9 mouse cellular contexts compared by ENCODE assay signal in the genomic region with DNA sequence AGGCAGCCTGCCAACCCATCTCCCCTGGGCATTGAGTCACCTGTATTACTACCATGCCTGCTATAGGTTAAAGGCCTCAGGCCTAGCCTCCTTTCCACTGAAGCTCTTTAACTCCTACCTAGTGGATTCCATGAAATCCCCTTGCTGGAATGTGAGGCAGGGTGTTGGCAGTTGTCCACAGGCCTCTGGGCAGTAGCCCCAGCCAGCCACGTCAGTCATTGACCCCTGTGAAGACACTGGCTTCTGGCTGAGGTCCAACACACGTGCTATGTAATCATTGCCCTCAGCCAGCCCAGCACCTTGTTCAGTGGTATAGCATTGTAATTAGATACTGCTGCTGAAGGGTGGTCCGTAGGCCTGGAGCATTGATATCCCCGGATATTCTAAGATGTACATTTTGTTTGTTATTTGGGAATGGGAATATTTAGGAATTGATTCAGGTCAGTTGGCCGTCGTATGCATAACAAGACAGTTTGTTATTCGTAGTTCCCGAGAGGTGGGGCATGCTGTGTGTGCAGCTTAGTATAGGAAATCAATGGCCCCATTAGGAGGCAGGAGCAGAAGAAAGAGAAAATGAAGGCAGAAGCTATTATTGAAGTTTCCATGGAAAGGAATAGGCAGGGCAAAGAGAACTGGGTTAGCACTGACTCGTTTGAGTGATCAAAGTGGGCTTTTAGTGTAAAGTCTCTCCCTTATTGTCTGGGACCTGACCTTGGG.
DNase-seq lines count a peak whose midpoint lies in the region; ATAC-seq and TF ChIP-seq lines count a peak whose summit lies in the region.
"Had no signal": no experiment of that assay in that cellular context is flagged by ENCODE, and none has a peak within 500 bp of the region (broad histone marks: within the 10 kb centered on the region; RNA-seq: fewer than 3 reads in every experiment).

No protein-coding gene starts in this region.

- no peak overlapping the region for H3K4me3 ChIP-seq in embryonic fibroblast, embryonic 13.5 days (ENCODE audit: insufficient read depth, low read length)
- no peak overlapping the region for H3K4me3 ChIP-seq in intestine, embryonic 16.5 days (ENCODE audit: low read length)
- no peak overlapping the region for H3K4me3 ChIP-seq in lung, postnatal 0 days (ENCODE audit: low read depth, low read length)
- H3K4me3 ChIP-seq: megakaryocyte, embryonic 14.5 days had no signal

- TF ChIP-seq CTCF in embryonic fibroblast, embryonic 13.5 days (IDR thresholded peaks at IDR 0.05; ENCODE audit: borderline replicate concordance, insufficient read depth, low read length), result no peak
- no peak for TF ChIP-seq CTCF in lung, postnatal 0 days (IDR thresholded peaks at IDR 0.05)

- no peaks in the 10 kb centered on the region for H3K36me3 ChIP-seq in intestine, embryonic 16.5 days (ENCODE audit: control insufficient read depth, insufficient read depth, low read length)
- no peaks in the 10 kb centered on the region for H3K36me3 ChIP-seq in lung, postnatal 0 days (ENCODE audit: insufficient read depth, low read length)

- H3K27me3 ChIP-seq in intestine, embryonic 16.5 days (replicated peaks; ENCODE audit: control insufficient read depth, insufficient read depth, low read length), result no peaks in the 10 kb centered on the region
- H3K27me3 ChIP-seq in lung, postnatal 0 days (replicated peaks; ENCODE audit: insufficient read depth, low read length), result no peaks in the 10 kb centered on the region
- H3K27me3 ChIP-seq: megakaryocyte, embryonic 14.5 days had no signal

- no peaks in the 10 kb centered on the region for H3K9me3 ChIP-seq in intestine, embryonic 16.5 days (ENCODE audit: control insufficient read depth, low read length)
- H3K9me3 ChIP-seq in lung, postnatal 0 days (ENCODE audit: low read length), result no peaks in the 10 kb centered on the region
- H3K9me3 ChIP-seq: megakaryocyte, embryonic 14.5 days had no signal

- WGBS in intestine, embryonic 16.5 days, result 56% methylated on average over 9 of the region's 9 CpGs
- WGBS in lung, postnatal 0 days, result 56% methylated on average over 9 of the region's 9 CpGs

- DNase-seq in embryo, embryonic 11 days, result peak; percentile 14
- DNase-seq in embryo, embryonic 10 days (ENCODE audit: low spot score), result no peak
- peak; percentile 68 for DNase-seq in lung, postnatal 0 days (ENCODE audit: low spot score)
- no peak for DNase-seq in layer of hippocampus, adult 9-10 months (ENCODE audit: low spot score)
- no peak for DNase-seq in frontal cortex, postnatal 36 days (ENCODE audit: low spot score in 2 of 2)
- DNase-seq in embryo, embryonic 9.5 days (ENCODE audit: extremely low spot score), result no peak

- no peak overlapping the region for H3K9ac ChIP-seq in intestine, embryonic 16.5 days (ENCODE audit: low read depth, low read length)
- no peak overlapping the region for H3K9ac ChIP-seq in lung, postnatal 0 days (replicated peaks; ENCODE audit: low read depth)

- peak; percentile 63; the same call in 1 of the 2 replicates for ATAC-seq in intestine, embryonic 16.5 days
- ATAC-seq in lung, postnatal 0 days, result peak; percentile 61

- peaks cover 17% of the 10 kb centered on the region for H3K4me1 ChIP-seq in embryonic fibroblast, embryonic 13.5 days (ENCODE audit: control insufficient read depth, insufficient read depth, low read length)
- H3K4me1 ChIP-seq in intestine, embryonic 16.5 days (ENCODE audit: control insufficient read depth, insufficient read depth, low read length), result peaks cover 16% of the 10 kb centered on the region
- no peaks in the 10 kb centered on the region; the same call in 1 of the 2 replicates for H3K4me1 ChIP-seq in lung, postnatal 0 days (ENCODE audit: insufficient read depth, low read depth, low read length)

- no peak for TF ChIP-seq POLR2A in embryonic fibroblast, embryonic 13.5 days (IDR thresholded peaks at IDR 0.05; ENCODE audit: low read depth, low read length)

- peak overlapping the region; percentile 59 for H3K27ac ChIP-seq in embryonic fibroblast, embryonic 13.5 days (ENCODE audit: insufficient read depth, low read length)
- no peak overlapping the region for H3K27ac ChIP-seq in intestine, embryonic 16.5 days (ENCODE audit: low read length)
- no peak overlapping the region for H3K27ac ChIP-seq in lung, postnatal 0 days (ENCODE audit: low read length)

- no peak for TF ChIP-seq EP300 in lung, postnatal 0 days (IDR thresholded peaks at IDR 0.05)

- H3K4me2 ChIP-seq in intestine, embryonic 16.5 days (ENCODE audit: low read depth, low read length), result no peak overlapping the region
- H3K4me2 ChIP-seq in lung, postnatal 0 days (replicated peaks; ENCODE audit: low read depth, low read length), result no peak overlapping the region

Comparison
In these comparisons a context has a peak if more than half of its experiments do, and no peak if none do; other contexts are left out.
1. DNase-seq: peak in embryo, embryonic 11 days (single experiment) and lung, postnatal 0 days (single experiment); none in embryo, embryonic 10 days (single experiment), layer of hippocampus, adult 9-10 months (single experiment), frontal cortex, postnatal 36 days (0 of 2) and embryo, embryonic 9.5 days (single experiment).